Mouse (Mus musculus) myocyte (in vitro differentiated cells): ENCODE measurements around the gene Csf3r. TPM values are rescaled to one million over a fixed set of nuclear protein-coding genes. Genes with fewer than 3 reads are reported as not detected.
"Not testable (repeated sequence)": the region's sequence is repeated elsewhere in the genome, so short reads cannot be mapped to it uniquely, and the experiment has no call there.

Experiments
- H3K27me3 ChIP-seq: one replicate; pipeline ENCODE4 v1.6.1; 2011; ENCODE audit not compliant: control insufficient read depth, insufficient read depth, insufficient read length
- H3K36me3 ChIP-seq: one replicate; pipeline ENCODE4 v1.6.1; 2011; ENCODE audit not compliant: control insufficient read depth, insufficient read depth
- H3K4me2 ChIP-seq: one replicate; pipeline ENCODE4 v1.6.1; 2011; ENCODE audit warnings: low read depth, control low read depth
- H3K4me3 ChIP-seq: one replicate; pipeline ENCODE4 v1.5.1; 2011; ENCODE audit warnings: mild to moderate bottlenecking, control low read depth, moderate library complexity
- H3K79me2 ChIP-seq: one replicate; pipeline ENCODE4 v1.6.1; 2011; ENCODE audit not compliant: control insufficient read depth, insufficient read depth
- H3ac ChIP-seq: one replicate; pipeline ENCODE4 v1.6.1; 2011; ENCODE audit not compliant: control insufficient read depth, insufficient read length
- CEBPB ChIP-seq: IDR thresholded peaks from 2 replicates; pipeline ENCODE4 v1.6.1; 2011; ENCODE audit warnings: mild to moderate bottlenecking, moderate library complexity; ENCODE audit not compliant: poor library complexity, insufficient read depth, severe bottlenecking
- E2F4 ChIP-seq: IDR thresholded peaks from one replicate; pipeline ENCODE4 v1.6.1; 2011; ENCODE audit warnings: mild to moderate bottlenecking, control low read depth, moderate library complexity; ENCODE audit not compliant: insufficient read depth
- MAX ChIP-seq: IDR thresholded peaks from one replicate; pipeline ENCODE4 v1.6.1; 2011; ENCODE audit warnings: low read depth, mild to moderate bottlenecking, control low read depth
- MYOD1 ChIP-seq, 3 experiments: IDR thresholded peaks; one replicate each; pipeline ENCODE4 v1.6.1; 2011; ENCODE audit warnings: control low read depth in 2 of 3, low read depth in 2 of 3, mild to moderate bottlenecking in 2 of 3, moderate library complexity in 1 of 3; ENCODE audit not compliant: insufficient read length in 2 of 3, control insufficient read depth in 1 of 3
- MYOG ChIP-seq, 3 experiments: IDR thresholded peaks; one replicate each; pipeline ENCODE4 v1.6.1; 2011; ENCODE audit warnings: control low read depth in 2 of 3, low read depth in 2 of 3, mild to moderate bottlenecking in 2 of 3; ENCODE audit not compliant: insufficient read length in 2 of 3, control insufficient read depth in 1 of 3, insufficient read depth in 1 of 3
- POLR2A ChIP-seq: IDR thresholded peaks from one replicate; pipeline ENCODE4 v1.6.1; 2011; ENCODE audit warnings: low read depth, mild to moderate bottlenecking, control low read depth, moderate library complexity; ENCODE audit not compliant: insufficient read length
- POLR2AphosphoS2 ChIP-seq: IDR thresholded peaks from one replicate; pipeline ENCODE4 v1.6.1; 2011; ENCODE audit warnings: low read depth, control low read depth; ENCODE audit not compliant: insufficient read length
- REST ChIP-seq: IDR thresholded peaks from one replicate; pipeline ENCODE4 v1.6.1; 2011; ENCODE audit warnings: mild to moderate bottlenecking, control low read depth, moderate library complexity; ENCODE audit not compliant: insufficient read depth, insufficient read length
- SRF ChIP-seq: IDR thresholded peaks from one replicate; pipeline ENCODE4 v1.6.1; 2011; ENCODE audit warnings: low read depth; ENCODE audit not compliant: control insufficient read depth, insufficient read length
- TCF12 ChIP-seq: IDR thresholded peaks from one replicate; pipeline ENCODE4 v1.6.1; 2011; ENCODE audit warnings: mild to moderate bottlenecking, control low read depth; ENCODE audit not compliant: poor library complexity, insufficient read depth, severe bottlenecking
- TCF3 ChIP-seq: IDR thresholded peaks from one replicate; pipeline ENCODE4 v1.6.1; 2011; ENCODE audit warnings: low read depth, control low read depth; ENCODE audit not compliant: insufficient read length
- USF1 ChIP-seq: IDR thresholded peaks from one replicate; pipeline ENCODE4 v1.6.1; 2011; ENCODE audit warnings: low read depth, mild to moderate bottlenecking, control low read depth, moderate library complexity
- polyA plus RNA-seq: library from polyadenylated mRNA; unstranded; fragments of >200 nt; fragmentation: generic; extraction: Trizol; gene quantifications from one replicate; pipeline ENCODE4 v1.2.1, GENCODE M21; 2012; ENCODE audit warnings: missing spikeins

Csf3r gene
- polyA plus RNA-seq = not detected

DNA sequence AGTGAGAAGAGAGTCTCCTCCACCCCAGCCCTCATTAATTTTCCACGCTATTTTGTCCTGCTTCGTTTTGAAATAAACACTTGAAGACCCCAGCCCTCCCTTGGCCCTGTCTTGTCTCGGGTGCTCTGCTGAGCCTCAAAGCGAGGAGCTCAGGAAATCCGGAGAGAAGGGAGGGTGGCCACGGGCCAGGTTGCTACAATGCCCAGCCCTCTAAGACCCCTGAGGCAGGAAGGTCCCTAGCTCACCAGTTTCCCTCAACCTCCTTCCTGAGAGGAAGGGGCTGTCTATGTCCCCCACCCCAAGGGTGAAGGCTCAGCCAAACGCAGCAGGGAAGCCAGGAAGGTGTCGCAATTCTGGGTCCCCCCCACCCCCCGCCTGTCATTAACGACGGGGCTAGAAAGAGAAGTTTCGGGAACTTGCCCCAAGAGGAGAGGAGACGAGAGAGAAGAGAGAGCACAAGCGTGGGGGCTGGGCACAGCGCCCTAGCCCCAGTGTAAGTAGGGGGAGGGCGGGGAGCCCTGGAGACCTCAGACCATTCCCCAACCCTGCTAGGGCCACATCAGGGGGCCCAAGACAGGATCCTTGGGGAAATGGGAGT lies at the start of gene Csf3r:
Csf3r (plus strand) TSS at position 248 of the 598 bp plus-strand sequence.
- Histone ChIP-seq H3K27me3 (peaks cover 29% of the 10 kb centered on the region), H3K4me3 (no peak within 1 kb of the TSS)
- TF ChIP-seq TCF3 (no peak), USF1 (no peak), MYOG (IDR thresholded peaks at IDR 0.05; ENCODE audit: control insufficient read depth in 1 of 3, insufficient read depth in 1 of 3, insufficient read length in 2 of 3, low read depth in 2 of 3) (no peak), SRF (no peak), POLR2AphosphoS2 (no peak), MYOD1 (IDR thresholded peaks at IDR 0.05; ENCODE audit: control insufficient read depth in 1 of 3, insufficient read length in 2 of 3, low read depth in 2 of 3) (no peak), POLR2A (no peak), REST (no peak), MAX (no peak), E2F4 (no peak), CEBPB (no peak), TCF12 (no peak)

GRCm38 (mm10) chr4:125977768-125978167 lies 46.6 kb upstream of the Csf3r start:
- H3K4me3 ChIP-seq = no peak overlapping the region
- peaks cover 8% of the 10 kb centered on the region for H3K27me3 ChIP-seq
- TF ChIP-seq MAX = no peak
- no peak for TF ChIP-seq MYOD1 (IDR thresholded peaks at IDR 0.05; ENCODE audit: control insufficient read depth in 1 of 3, insufficient read length in 2 of 3, low read depth in 2 of 3)

More for the DNA sequence above, at the start of gene Csf3r:
- Histone ChIP-seq H3K79me2 (no peaks in the 10 kb centered on the region), H3K4me2 (no peak within 1 kb of the TSS), H3K36me3 (no peaks in the 10 kb centered on the region), H3ac (no peak within 1 kb of the TSS)

GRCm38 (mm10) chr4:125983279-125983678 lies 41.1 kb upstream of the Csf3r start:
- no peak overlapping the region for H3K4me2 ChIP-seq
- H3K79me2 ChIP-seq = no peaks in the 10 kb centered on the region
- TF ChIP-seq MYOD1 (IDR thresholded peaks at IDR 0.05; ENCODE audit: control insufficient read depth in 1 of 3, insufficient read length in 2 of 3, low read depth in 2 of 3) = no peak
- TF ChIP-seq USF1 = no peak
- no peak for TF ChIP-seq CEBPB
- no peak for TF ChIP-seq TCF12
- no peak for TF ChIP-seq REST
- TF ChIP-seq TCF3 = no peak
- TF ChIP-seq E2F4 = no peak
- no peak for TF ChIP-seq SRF
- TF ChIP-seq MYOG (IDR thresholded peaks at IDR 0.05; ENCODE audit: control insufficient read depth in 1 of 3, insufficient read depth in 1 of 3, insufficient read length in 2 of 3, low read depth in 2 of 3) = no peak
- no peak for TF ChIP-seq POLR2A
- H3ac ChIP-seq = no peak overlapping the region
- no peaks in the 10 kb centered on the region for H3K36me3 ChIP-seq
- no peak overlapping the region for H3K4me3 ChIP-seq
- peaks cover 40% of the 10 kb centered on the region for H3K27me3 ChIP-seq

More at GRCm38 (mm10) chr4:125977768-125978167, 46.6 kb upstream of the Csf3r start:
- no peak overlapping the region for H3K4me2 ChIP-seq
- no peak overlapping the region for H3ac ChIP-seq
- H3K79me2 ChIP-seq = no peaks in the 10 kb centered on the region
- no peaks in the 10 kb centered on the region for H3K36me3 ChIP-seq

DNA sequence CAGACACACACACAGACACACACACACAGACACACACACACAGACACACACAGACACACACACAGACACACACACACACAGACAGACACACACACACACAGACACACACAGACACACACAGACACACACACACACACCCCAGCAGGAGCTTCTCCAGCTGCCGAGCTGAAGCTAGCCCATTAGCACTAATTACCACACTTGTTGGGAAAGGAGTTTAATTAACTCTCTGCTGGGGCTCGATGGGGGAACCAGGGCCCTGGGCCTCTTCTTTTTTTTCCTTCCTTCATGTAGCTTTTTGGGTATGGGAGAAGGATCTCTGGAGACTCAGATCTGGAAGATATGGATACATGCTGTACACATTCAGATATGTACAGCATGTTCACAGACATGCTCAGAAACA lies 38.6 kb upstream of the Csf3r start:
- H3K79me2 ChIP-seq, H3K36me3 ChIP-seq, H3ac ChIP-seq, H3K4me3 ChIP-seq, H3K4me2 ChIP-seq: not testable (repeated sequence)
- peaks cover 57% of the 10 kb centered on the region for H3K27me3 ChIP-seq

DNA sequence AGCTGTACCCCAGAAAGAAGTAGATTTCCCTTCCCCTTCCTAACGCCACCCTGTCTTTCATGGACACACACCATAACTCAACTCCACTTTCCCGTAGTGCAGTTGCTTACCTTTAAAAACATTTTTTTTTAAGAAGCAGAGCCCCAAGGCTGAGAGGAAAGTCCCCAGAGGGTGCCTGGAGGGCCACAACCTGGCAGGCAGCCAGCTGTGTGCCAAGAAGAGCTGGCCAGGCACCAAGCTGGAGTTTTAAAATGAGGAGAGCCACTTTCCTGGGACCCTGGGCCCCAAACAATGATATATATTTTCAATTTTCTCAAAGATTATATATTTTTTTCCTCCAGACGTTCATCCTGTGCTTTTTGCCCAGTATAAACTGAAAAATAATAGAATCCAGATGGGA lies 37.3 kb upstream of the Csf3r start:
- Histone ChIP-seq H3K79me2 (no peaks in the 10 kb centered on the region), H3K27me3 (peaks cover 55% of the 10 kb centered on the region), H3K4me3 (no peak overlapping the region), H3ac (no peak overlapping the region), H3K4me2 (no peak overlapping the region), H3K36me3 (no peaks in the 10 kb centered on the region)
- TF ChIP-seq USF1 = no peak
- TF ChIP-seq MAX = no peak
- TF ChIP-seq TCF3 = no peak
- TF ChIP-seq SRF = no peak
- no peak for TF ChIP-seq CEBPB
- TF ChIP-seq TCF12 = no peak
- no peak for TF ChIP-seq MYOG (IDR thresholded peaks at IDR 0.05; ENCODE audit: control insufficient read depth in 1 of 3, insufficient read depth in 1 of 3, insufficient read length in 2 of 3, low read depth in 2 of 3)
- TF ChIP-seq POLR2AphosphoS2 = no peak
